Mouse (Mus musculus) lung, postnatal 14 days (tissue): ENCODE data around the gene Acvrl1.
A peak's percentile ranks its signal among the peaks of the same experiment; 100 is the strongest.
"Not testable (repeated sequence)": the region's sequence is repeated elsewhere in the genome, so short reads cannot be mapped to it uniquely, and the experiment has no call there.

Source experiments
- DNase-seq: peaks from one replicate; pipeline ENCODE4 v3.0.0; 2021

The Acvrl1 gene

GRCm38 (mm10) chr15:101107906-101108671 lies 20.2 kb upstream of the Acvrl1 start:
- no peak for DNase-seq

GRCm38 (mm10) chr15:101113176-101113575 lies 15.1 kb upstream of the Acvrl1 start:
- DNase-seq = peak; percentile 67

- DNase-seq = not testable (repeated sequence)
Measured at GRCm38 (mm10) chr15:101113778-101114177, 14.5 kb upstream of the Acvrl1 start.

GRCm38 (mm10) chr15:101115511-101116110 lies 12.7 kb upstream of the Acvrl1 start, which contains the start of gene Ankrd33:
Gene Ankrd33 (plus strand): TSS chr15:101115755.
- no peak for DNase-seq

- DNase-seq = peak; percentile 51
Measured at GRCm38 (mm10) chr15:101118399-101119125, 9.8 kb upstream of the Acvrl1 start.

GRCm38 (mm10) chr15:101121411-101122289 lies 6.7 kb upstream of the Acvrl1 start:
- no peak for DNase-seq

- no peak for DNase-seq
Measured at GRCm38 (mm10) chr15:101122290-101122589, 6.1 kb upstream of the Acvrl1 start.

GRCm38 (mm10) chr15:101123202-101123601 lies 5.1 kb upstream of the Acvrl1 start:
- DNase-seq = peak; percentile 67

GRCm38 (mm10) chr15:101125561-101125960 lies 2.8 kb upstream of the Acvrl1 start:
- DNase-seq = no peak

- DNase-seq = peak; percentile 65
Measured at GRCm38 (mm10) chr15:101126876-101127544, 1.3 kb upstream of the Acvrl1 start.

- no peak for DNase-seq
Measured at GRCm38 (mm10) chr15:101129412-101129811, 1.1 kb downstream of the Acvrl1 start.

GRCm38 (mm10) chr15:101131498-101131897 lies 3.2 kb downstream of the Acvrl1 start:
- DNase-seq = no peak

GRCm38 (mm10) chr15:101132041-101132440 lies 3.7 kb downstream of the Acvrl1 start:
- peak; percentile 57 for DNase-seq

- DNase-seq = no peak
Measured at GRCm38 (mm10) chr15:101132761-101133160, 4.4 kb downstream of the Acvrl1 start.

GRCm38 (mm10) chr15:101133993-101134704 lies 5.8 kb downstream of the Acvrl1 start:
- peak; percentile 74 for DNase-seq

- no peak for DNase-seq
Measured at GRCm38 (mm10) chr15:101135405-101135804, 7.1 kb downstream of the Acvrl1 start.

GRCm38 (mm10) chr15:101137455-101137854 lies 9.1 kb downstream of the Acvrl1 start:
- no peak for DNase-seq

- no peak for DNase-seq
Measured at GRCm38 (mm10) chr15:101138675-101139074, 10.4 kb downstream of the Acvrl1 start.

- DNase-seq = no peak
Measured at GRCm38 (mm10) chr15:101139885-101140284, 11.6 kb downstream of the Acvrl1 start.

GRCm38 (mm10) chr15:101140587-101140986 lies 12.3 kb downstream of the Acvrl1 start:
- DNase-seq = no peak

- DNase-seq = peak; percentile 71
Measured at GRCm38 (mm10) chr15:101141061-101141541, 12.8 kb downstream of the Acvrl1 start.
